Mouse (Mus musculus) naive thymus-derived CD4-positive, alpha-beta T cell, adult 5 months (primary cell): ENCODE data around the gene Ptprj. TPM values are rescaled to one million over a fixed set of nuclear protein-coding genes. Genes with fewer than 3 reads are reported as not detected.

Source experiments
- polyA plus RNA-seq: library from polyadenylated mRNA; unstranded; fragments of 100-300 nt; shearing (Covaris generic); gene quantifications from one replicate; pipeline ENCODE4 v1.2.1, GENCODE M21; 2017

Gene Ptprj
- 0.73 TPM for polyA plus RNA-seq

DNA sequence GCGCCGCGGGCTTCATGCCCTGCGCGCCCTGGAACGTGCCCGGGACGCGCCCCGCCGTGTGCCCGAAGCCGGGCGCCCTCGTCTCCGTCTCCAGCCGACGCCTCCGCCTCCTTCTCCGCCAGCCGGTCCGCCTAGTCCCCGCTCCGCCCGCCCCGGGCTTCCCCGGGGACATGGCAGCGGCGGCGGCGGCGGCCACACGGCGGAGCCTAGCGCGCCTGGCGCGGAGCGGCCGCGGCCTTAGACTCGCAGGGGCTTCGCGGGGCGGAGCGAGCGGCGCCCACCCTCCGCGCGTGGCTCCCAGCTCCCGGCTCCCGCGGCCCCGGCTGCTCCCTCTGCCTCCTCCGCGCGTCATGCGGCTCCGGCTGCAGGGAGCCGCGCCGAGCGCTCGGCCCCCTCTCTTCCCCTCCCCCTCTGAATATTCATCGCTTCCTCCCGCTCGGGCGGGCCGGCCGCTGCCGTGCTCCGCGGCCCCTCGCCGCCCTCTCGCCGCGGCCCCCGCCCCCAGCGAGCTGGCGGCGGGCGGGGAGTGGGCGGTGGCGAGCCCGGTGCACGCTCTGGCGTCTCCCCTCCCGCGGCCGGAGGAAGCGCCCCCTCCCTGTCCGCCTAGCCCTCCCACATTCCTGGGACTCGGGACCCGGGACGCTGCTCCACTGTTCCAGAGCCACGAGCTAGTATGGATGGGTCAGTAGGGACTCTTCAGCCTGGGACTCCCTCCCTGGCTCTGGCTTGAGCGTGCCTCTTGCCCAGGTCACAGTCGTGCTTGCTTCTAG is at the start of gene Ptprj:
TSS of gene Ptprj (minus strand) at position 412 of the 770 bp plus-strand sequence.

DNA sequence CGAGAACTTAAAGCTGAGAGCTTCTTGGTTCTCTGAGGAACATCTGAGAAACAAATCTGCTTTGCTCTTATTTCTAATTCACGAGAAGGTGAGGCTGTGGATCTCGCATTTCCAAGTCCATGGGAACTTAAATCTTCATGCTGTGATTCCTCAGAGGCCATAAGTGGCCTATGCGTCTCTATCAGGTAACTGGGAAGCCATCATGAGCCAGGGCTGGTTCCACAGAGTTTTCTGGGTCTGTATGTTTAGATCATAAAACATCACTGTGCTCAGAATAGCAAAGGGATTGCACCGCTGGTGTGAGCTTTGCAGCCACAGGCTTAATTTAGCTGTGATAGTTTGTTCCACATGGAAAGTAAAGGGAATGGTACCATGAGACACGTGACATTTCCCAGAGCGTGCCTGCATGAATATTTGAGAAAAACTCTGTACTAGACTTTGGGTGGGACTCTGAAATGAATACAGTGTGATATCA is 181.8 kb downstream of the Ptprj start, which contains the start of gene Olfr1274-ps:
TSS of gene Olfr1274-ps (plus strand) at position 51 of the 475 bp plus-strand sequence.

Other genes starting within 250 kb of the Ptprj start
- gene Olfr1274-ps, start 182.0 kb downstream of the Ptprj start, polyA plus RNA-seq = not detected
- gene Nup160, start 96.6 kb upstream of the Ptprj start, polyA plus RNA-seq = 45.6 TPM
- 373 TPM for gene Fnbp4, start 164.7 kb upstream of the Ptprj start, polyA plus RNA-seq
- gene Agbl2, start 202.1 kb upstream of the Ptprj start, polyA plus RNA-seq = not detected